ENCODE assay signal across 8 mouse cellular contexts in the genomic region with DNA sequence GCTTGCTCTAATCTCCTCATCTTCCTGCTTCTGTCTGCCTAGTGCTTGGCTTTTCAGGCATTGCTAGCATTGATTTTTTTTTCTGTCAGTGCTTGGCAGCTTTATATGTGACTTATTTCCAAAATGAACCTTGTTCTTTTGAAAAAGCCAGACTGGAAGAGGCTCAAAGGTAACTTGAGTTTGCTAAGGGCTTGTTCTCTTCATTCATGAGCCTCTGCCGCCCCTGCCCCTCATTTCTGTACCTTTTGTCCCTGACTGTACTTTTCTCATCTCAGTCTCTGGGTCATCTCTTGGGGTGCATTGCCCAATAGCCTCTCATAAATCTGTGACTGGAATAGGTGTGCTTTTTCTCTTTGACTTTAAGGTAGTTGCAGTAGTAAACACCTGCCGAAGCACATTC. TPM values are rescaled to one million over a fixed set of nuclear protein-coding genes. Genes with fewer than 3 reads are reported as not detected.
DNase-seq lines count a peak whose midpoint lies in the region; ATAC-seq and TF ChIP-seq lines count a peak whose summit lies in the region.

No protein-coding gene starts in this region.

- no peak for TF ChIP-seq CTCF in lung, postnatal 0 days (IDR thresholded peaks at IDR 0.05)

- H3K27me3 ChIP-seq in lung, postnatal 0 days (replicated peaks; ENCODE audit: insufficient read depth, low read length), result no peaks in the 10 kb centered on the region
- no peaks in the 10 kb centered on the region for H3K27me3 ChIP-seq in forebrain, embryonic 16.5 days (replicated peaks; ENCODE audit: control insufficient read depth, insufficient read depth, low read length)
- H3K27me3 ChIP-seq in limb, embryonic 11.5 days (ENCODE audit: control insufficient read depth, insufficient read depth, low read length), result no peaks in the 10 kb centered on the region
- H3K27me3 ChIP-seq in stomach, embryonic 15.5 days (replicated peaks), result no peaks in the 10 kb centered on the region

- no peak for DNase-seq in lung, postnatal 0 days (ENCODE audit: low spot score)
- DNase-seq in lung, postnatal 4 days, result no peak
- DNase-seq in limb, embryonic 11.5 days (ENCODE audit: low spot score), result no peak
- no peak for DNase-seq in spleen, postnatal 14 days (ENCODE audit: low spot score in 2 of 2)
- no peak for DNase-seq in left cerebral cortex, adult 11 months (ENCODE audit: low spot score)
- no peak for DNase-seq in urinary bladder, adult 2 months (ENCODE audit: low spot score)

- peak overlapping the region; percentile 80; the same call in 1 of the 2 replicates for H3K4me3 ChIP-seq in lung, postnatal 0 days (ENCODE audit: low read depth, low read length)
- peak overlapping the region; percentile 94 for H3K4me3 ChIP-seq in forebrain, embryonic 16.5 days (replicated peaks; ENCODE audit: low read length)
- peak overlapping the region; percentile 83 for H3K4me3 ChIP-seq in limb, embryonic 11.5 days (ENCODE audit: low read depth, low read length)
- peak overlapping the region; percentile 80 for H3K4me3 ChIP-seq in stomach, embryonic 15.5 days (replicated peaks)

- WGBS in lung, postnatal 0 days, result 77% methylated on average over 2 of the region's 2 CpGs
- 67% methylated on average over 2 of the region's 2 CpGs for WGBS in forebrain, embryonic 16.5 days
- 77% methylated on average over 2 of the region's 2 CpGs for WGBS in limb, embryonic 11.5 days
- WGBS in stomach, embryonic 15.5 days, result 59% methylated on average over 2 of the region's 2 CpGs

- H3K36me3 ChIP-seq in lung, postnatal 0 days (ENCODE audit: insufficient read depth, low read length), result peaks cover 5% of the 10 kb centered on the region; the same call in 1 of the 2 replicates
- H3K36me3 ChIP-seq in forebrain, embryonic 16.5 days (ENCODE audit: control insufficient read depth, insufficient read depth), result peaks cover 5% of the 10 kb centered on the region
- peaks cover 4% of the 10 kb centered on the region; the same call in 1 of the 2 replicates for H3K36me3 ChIP-seq in limb, embryonic 11.5 days (ENCODE audit: control insufficient read depth, insufficient read depth, low read length)
- H3K36me3 ChIP-seq in stomach, embryonic 15.5 days, result peaks cover 3% of the 10 kb centered on the region; the same call in 1 of the 2 replicates

- H3K4me1 ChIP-seq in lung, postnatal 0 days (ENCODE audit: insufficient read depth, low read depth, low read length), result peaks cover 4% of the 10 kb centered on the region; the same call in 1 of the 2 replicates
- H3K4me1 ChIP-seq in forebrain, embryonic 16.5 days (replicated peaks; ENCODE audit: control insufficient read depth, insufficient read depth, low read length), result peaks cover 10% of the 10 kb centered on the region
- 0 out of 2 replicates have a peak, but pooled peaks cover 5% of the 10 kb centered on the region for H3K4me1 ChIP-seq in limb, embryonic 11.5 days (ENCODE audit: control insufficient read depth, insufficient read depth, low read length)
- H3K4me1 ChIP-seq in stomach, embryonic 15.5 days, result peaks cover 5% of the 10 kb centered on the region

- H3K27ac ChIP-seq in lung, postnatal 0 days (ENCODE audit: low read length), result peak overlapping the region; percentile 99
- no peak overlapping the region for H3K27ac ChIP-seq in forebrain, embryonic 16.5 days (ENCODE audit: low read length)
- H3K27ac ChIP-seq in limb, embryonic 11.5 days (replicated peaks; ENCODE audit: low read depth, low read length), result no peak overlapping the region
- peak overlapping the region; percentile 99; the same call in 1 of the 2 replicates for H3K27ac ChIP-seq in stomach, embryonic 15.5 days

- ATAC-seq in lung, postnatal 0 days, result no peak
- no peak for ATAC-seq in forebrain, embryonic 16.5 days
- ATAC-seq in limb, embryonic 11.5 days (ENCODE audit: insufficient number of reproducible peaks, low FRiP score, low TSS enrichment, low read depth), result no peak
- no peak for ATAC-seq in stomach, embryonic 15.5 days (ENCODE audit: insufficient read depth, low FRiP score, low read depth)

- H3K4me2 ChIP-seq in lung, postnatal 0 days (replicated peaks; ENCODE audit: low read depth, low read length), result peak overlapping the region; percentile 71
- H3K4me2 ChIP-seq in forebrain, embryonic 16.5 days (ENCODE audit: low read length), result peak overlapping the region; percentile 70
- peak overlapping the region; percentile 60 for H3K4me2 ChIP-seq in limb, embryonic 11.5 days (ENCODE audit: low read depth, severe bottlenecking)
- H3K4me2 ChIP-seq in stomach, embryonic 15.5 days, result peak overlapping the region; percentile 64

- no peak for TF ChIP-seq EP300 in lung, postnatal 0 days (IDR thresholded peaks at IDR 0.05)

- H3K9ac ChIP-seq in lung, postnatal 0 days (replicated peaks; ENCODE audit: low read depth), result no peak overlapping the region
- H3K9ac ChIP-seq in forebrain, embryonic 16.5 days (replicated peaks; ENCODE audit: low read depth, low read length), result peak overlapping the region; percentile 94
- H3K9ac ChIP-seq in limb, embryonic 11.5 days (ENCODE audit: low read length), result no peak overlapping the region
- no peak overlapping the region; the same call in 1 of the 2 replicates for H3K9ac ChIP-seq in stomach, embryonic 15.5 days

- no peaks in the 10 kb centered on the region for H3K9me3 ChIP-seq in lung, postnatal 0 days (ENCODE audit: low read length)
- H3K9me3 ChIP-seq in forebrain, embryonic 16.5 days (ENCODE audit: control insufficient read depth, low read length), result no peaks in the 10 kb centered on the region
- no peaks in the 10 kb centered on the region for H3K9me3 ChIP-seq in limb, embryonic 11.5 days (ENCODE audit: control insufficient read depth, low read length)
- H3K9me3 ChIP-seq in stomach, embryonic 15.5 days, result no peaks in the 10 kb centered on the region

RNA-seq across cellular contexts. Expression of a gene that starts 1.3 kb away (rescaled TPM):
- polyA plus RNA-seq in lung, postnatal 0 days (2015; fragmentation: Nextera tagmentation; extraction: Ambion mirVana), result 43.7 and 46.7 TPM in 2 replicates
- 60.0 and 68.1 TPM in 2 replicates for polyA plus RNA-seq in forebrain, embryonic 16.5 days (2015; fragmentation: Nextera tagmentation; extraction: Ambion mirVana)
- polyA plus RNA-seq in limb, embryonic 11.5 days (2014; fragmentation: Nextera tagmentation; extraction: Ambion mirVana), result 54.6 and 58.2 TPM in 2 replicates
- polyA plus RNA-seq in stomach, embryonic 15.5 days (2015; fragmentation: Nextera tagmentation; extraction: Ambion mirVana), result 42.5 and 44.3 TPM in 2 replicates
- 15.5 and 16.1 TPM in 2 replicates for polyA plus RNA-seq in urinary bladder, adult 2 months (2012; rRNA removed)

RNA-seq across cellular contexts. Expression of a gene that starts 35.0 kb away (rescaled TPM):
- polyA plus RNA-seq in lung, postnatal 0 days (2015; fragmentation: Nextera tagmentation; extraction: Ambion mirVana), result 25.0 and 29.4 TPM in 2 replicates
- polyA plus RNA-seq in forebrain, embryonic 16.5 days (2015; fragmentation: Nextera tagmentation; extraction: Ambion mirVana), result 3.2 and 4.4 TPM in 2 replicates
- 74.8 and 75.0 TPM in 2 replicates for polyA plus RNA-seq in limb, embryonic 11.5 days (2014; fragmentation: Nextera tagmentation; extraction: Ambion mirVana)
- 20.4 and 26.9 TPM in 2 replicates for polyA plus RNA-seq in stomach, embryonic 15.5 days (2015; fragmentation: Nextera tagmentation; extraction: Ambion mirVana)
- 28.5 and 33.2 TPM in 2 replicates for polyA plus RNA-seq in urinary bladder, adult 2 months (2012; rRNA removed)

Comparison
In these comparisons a context has a peak if more than half of its experiments do, and no peak if none do; other contexts are left out.
1. H3K27ac ChIP-seq: peak in lung, postnatal 0 days (single experiment) and stomach, embryonic 15.5 days (single experiment); none in forebrain, embryonic 16.5 days (single experiment) and limb, embryonic 11.5 days (single experiment).
2. Peak in every context shown above with its lines, with median percentiles within 50 percentile points of each other: H3K4me2 ChIP-seq and H3K4me3 ChIP-seq.